Mouse (Mus musculus) midbrain, embryonic 11.5 days (tissue): Measurements from ENCODE around the gene Tlx2. TPM values are rescaled to one million over a fixed set of nuclear protein-coding genes. Genes with fewer than 3 reads are reported as not detected.

Experiments
- ATAC-seq: fragments of 200-750 bp; cut with Nextera tagmentation; 2 replicates; pipeline ENCODE4 v1.8.0; 2017; ENCODE audit warnings: moderate TSS enrichment, moderate library complexity; ENCODE audit not compliant: low FRiP score
- DNase-seq: peaks from one replicate; pipeline ENCODE4 v3.0.0; 2015; ENCODE audit warnings: low spot score; ENCODE audit errors: missing footprints
- H3K27ac ChIP-seq: fragments of 300-500 bp; sonication (generic); 2 replicates; pipeline ENCODE4 v1.5.1; 2014; ENCODE audit warnings: low read depth, low read length
- H3K27me3 ChIP-seq: fragments of 300-500 bp; sonication (generic); 2 replicates; pipeline ENCODE4 v1.6.1; 2014; ENCODE audit warnings: mild to moderate bottlenecking, low read length, moderate library complexity, mixed read lengths; ENCODE audit not compliant: control insufficient read depth, insufficient read depth
- H3K36me3 ChIP-seq: fragments of 300-500 bp; sonication (generic); 2 replicates; pipeline ENCODE4 v1.6.1; 2014; ENCODE audit warnings: mild to moderate bottlenecking, low read length, moderate library complexity, mixed read lengths; ENCODE audit not compliant: control insufficient read depth, insufficient read depth
- H3K4me1 ChIP-seq: fragments of 300-500 bp; sonication (generic); 2 replicates; pipeline ENCODE4 v1.6.1; 2014; ENCODE audit warnings: low read length; ENCODE audit not compliant: control insufficient read depth, insufficient read depth
- H3K4me2 ChIP-seq: fragments of 300-500 bp; sonication (generic); 2 replicates; pipeline ENCODE4 v1.6.1; 2014; ENCODE audit warnings: mild to moderate bottlenecking, moderate library complexity
- H3K4me3 ChIP-seq: fragments of 300-500 bp; sonication (generic); 2 replicates; pipeline ENCODE4 v1.5.1; 2014; ENCODE audit warnings: low read depth, low read length
- H3K9ac ChIP-seq: fragments of 300-500 bp; sonication (generic); 2 replicates; pipeline ENCODE4 v1.6.1; 2014; ENCODE audit warnings: low read length
- H3K9me3 ChIP-seq: fragments of 300-500 bp; sonication (generic); 2 replicates; pipeline ENCODE4 v1.6.1; 2016; ENCODE audit warnings: low read length; ENCODE audit not compliant: control insufficient read depth
- WGBS: fragments of 180-500 bp; shearing (Covaris S2); extraction: QIAGEN DNeasy Blood & Tissue Kit; methylation state at CpG from one replicate; pipeline ENCODE4 v1.1.7; 2014; 5-methylcytosine and 5-hydroxymethylcytosine counted together
- polyA plus RNA-seq: library from polyadenylated mRNA; unstranded; fragments of >200 nt; fragmentation: Nextera tagmentation; extraction: Ambion mirVana; gene quantifications from 2 replicates; pipeline ENCODE4 v1.2.1, GENCODE M21; 2014

The Tlx2 gene
- polyA plus RNA-seq, 1 experiment from 2014 or later, result not detected

- DNase-seq (peak; percentile 98), ATAC-seq (peak; percentile 83)
- H3K9me3 ChIP-seq, result no peaks in the 10 kb centered on the region
- H3K4me1 ChIP-seq, result peaks cover 24% of the 10 kb centered on the region
- H3K4me3 ChIP-seq, result peak within 1 kb of the TSS; percentile 52
- under 1% methylated on average over 51 of the region's 51 CpGs for WGBS
- H3K9ac ChIP-seq, result peak within 1 kb of the TSS; percentile 55
- peak within 1 kb of the TSS; percentile 85 for H3K4me2 ChIP-seq
- H3K27me3 ChIP-seq, result peaks cover 32% of the 10 kb centered on the region
- H3K36me3 ChIP-seq, result no peaks in the 10 kb centered on the region
- H3K27ac ChIP-seq, result peak within 1 kb of the TSS; percentile 20; the same call in 1 of the 2 replicates
These were observed 36.6 kb downstream of the Tlx2 start, which contains the start of the genes Dok1 and Loxl3 for GRCm38 (mm10) chr6:83033249-83034185. Dok1 (minus strand) TSS chr6:83033471. Loxl3 (plus strand) TSS chr6:83034173.

- Histone ChIP-seq H3K36me3 (no peaks in the 10 kb centered on the region), H3K27me3 (peaks cover 32% of the 10 kb centered on the region), H3K9me3 (no peaks in the 10 kb centered on the region), H3K4me1 (peaks cover 20% of the 10 kb centered on the region), H3K4me2 (peak overlapping the region; percentile 85), H3K4me3 (peak overlapping the region; percentile 52), H3K27ac (no peak overlapping the region), H3K9ac (peak overlapping the region; percentile 55)
- ATAC-seq (peak; percentile 53), DNase-seq (peak; percentile 97)
- under 1% methylated on average over 31 of the region's 31 CpGs for WGBS
These were observed 37.3 kb downstream of the Tlx2 start for GRCm38 (mm10) chr6:83032769-83033191.

GRCm38 (mm10) chr6:83031921-83032590, 38.0 kb downstream of the Tlx2 start:
- H3K4me1 ChIP-seq, result peaks cover 20% of the 10 kb centered on the region
- 15% methylated on average over 18 of the region's 18 CpGs for WGBS
- H3K4me3 ChIP-seq, result peak overlapping the region; percentile 52
- peak overlapping the region; percentile 85 for H3K4me2 ChIP-seq
- DNase-seq, result no peak
- H3K9ac ChIP-seq, result peak overlapping the region; percentile 55; the same call in 1 of the 2 replicates
- H3K36me3 ChIP-seq, result no peaks in the 10 kb centered on the region
- H3K27me3 ChIP-seq, result peaks cover 32% of the 10 kb centered on the region
- no peaks in the 10 kb centered on the region for H3K9me3 ChIP-seq
- ATAC-seq, result no peak
- no peak overlapping the region for H3K27ac ChIP-seq

- no peak overlapping the region for H3K4me3 ChIP-seq
- no peak overlapping the region for H3K27ac ChIP-seq
- 59% methylated on average over 7 of the region's 7 CpGs for WGBS
- ATAC-seq (no peak), DNase-seq (no peak)
- no peak overlapping the region for H3K4me2 ChIP-seq
- peaks cover 20% of the 10 kb centered on the region for H3K4me1 ChIP-seq
- H3K9me3 ChIP-seq, result no peaks in the 10 kb centered on the region
- H3K36me3 ChIP-seq, result no peaks in the 10 kb centered on the region
- peaks cover 32% of the 10 kb centered on the region for H3K27me3 ChIP-seq
- no peak overlapping the region for H3K9ac ChIP-seq
These were observed 39.0 kb downstream of the Tlx2 start for GRCm38 (mm10) chr6:83031111-83031510.

- Histone ChIP-seq H3K27me3 (peaks cover 32% of the 10 kb centered on the region), H3K9me3 (no peaks in the 10 kb centered on the region), H3K27ac (no peak overlapping the region), H3K4me1 (peaks cover 17% of the 10 kb centered on the region), H3K4me3 (no peak overlapping the region), H3K36me3 (no peaks in the 10 kb centered on the region), H3K4me2 (no peak overlapping the region), H3K9ac (no peak overlapping the region)
- ATAC-seq (no peak), DNase-seq (no peak)
- WGBS, result 16% methylated on average over 10 of the region's 10 CpGs
These were observed 40.3 kb downstream of the Tlx2 start for GRCm38 (mm10) chr6:83029777-83030176.

DNA sequence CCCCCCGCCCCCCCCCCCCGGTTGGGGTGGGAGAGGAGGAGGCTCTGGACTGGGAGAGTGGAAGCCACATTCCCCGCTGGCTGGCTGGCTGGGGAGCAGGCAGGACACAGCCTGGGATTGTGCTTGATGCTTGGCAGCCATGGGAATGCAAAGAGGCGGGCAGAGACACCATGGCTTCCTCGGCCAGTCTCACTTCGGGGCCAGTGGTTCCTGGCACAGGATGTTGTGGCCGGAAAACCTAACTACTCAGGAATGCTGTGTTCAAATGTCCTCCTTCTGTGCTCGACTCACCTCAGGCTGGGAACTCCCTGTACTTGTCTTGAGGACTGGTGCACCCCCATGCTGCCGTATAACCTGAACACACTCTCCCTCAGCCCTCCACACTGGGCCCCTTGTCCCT, 42.4 kb downstream of the Tlx2 start:
- Histone ChIP-seq H3K27ac (no peak overlapping the region), H3K36me3 (no peaks in the 10 kb centered on the region), H3K9me3 (no peaks in the 10 kb centered on the region), H3K9ac (no peak overlapping the region), H3K4me2 (no peak overlapping the region), H3K4me1 (peaks cover 7% of the 10 kb centered on the region), H3K27me3 (peaks cover 30% of the 10 kb centered on the region), H3K4me3 (no peak overlapping the region)
- no peak for DNase-seq
- 68% methylated on average over 7 of the region's 9 CpGs for WGBS
- ATAC-seq, result no peak

GRCm38 (mm10) chr6:83027293-83027692, 42.8 kb downstream of the Tlx2 start:
- Histone ChIP-seq H3K27ac (no peak overlapping the region), H3K4me1 (peaks cover 3% of the 10 kb centered on the region), H3K4me2 (no peak overlapping the region), H3K27me3 (peaks cover 26% of the 10 kb centered on the region), H3K36me3 (no peaks in the 10 kb centered on the region), H3K4me3 (no peak overlapping the region), H3K9ac (no peak overlapping the region), H3K9me3 (no peaks in the 10 kb centered on the region)
- WGBS, result 61% methylated on average over 8 of the region's 8 CpGs
- DNase-seq (no peak), ATAC-seq (no peak)

GRCm38 (mm10) chr6:83025221-83025620, 44.9 kb downstream of the Tlx2 start:
- ATAC-seq, result no peak
- peaks cover 7% of the 10 kb centered on the region for H3K27me3 ChIP-seq
- no peaks in the 10 kb centered on the region for H3K36me3 ChIP-seq
- H3K9me3 ChIP-seq, result no peaks in the 10 kb centered on the region
- DNase-seq, result no peak
- H3K27ac ChIP-seq, result no peak overlapping the region
- WGBS, result 80% methylated on average over 4 of the region's 4 CpGs
- no peaks in the 10 kb centered on the region for H3K4me1 ChIP-seq
- no peak overlapping the region for H3K9ac ChIP-seq
- H3K4me2 ChIP-seq, result no peak overlapping the region
- no peak overlapping the region for H3K4me3 ChIP-seq

DNA sequence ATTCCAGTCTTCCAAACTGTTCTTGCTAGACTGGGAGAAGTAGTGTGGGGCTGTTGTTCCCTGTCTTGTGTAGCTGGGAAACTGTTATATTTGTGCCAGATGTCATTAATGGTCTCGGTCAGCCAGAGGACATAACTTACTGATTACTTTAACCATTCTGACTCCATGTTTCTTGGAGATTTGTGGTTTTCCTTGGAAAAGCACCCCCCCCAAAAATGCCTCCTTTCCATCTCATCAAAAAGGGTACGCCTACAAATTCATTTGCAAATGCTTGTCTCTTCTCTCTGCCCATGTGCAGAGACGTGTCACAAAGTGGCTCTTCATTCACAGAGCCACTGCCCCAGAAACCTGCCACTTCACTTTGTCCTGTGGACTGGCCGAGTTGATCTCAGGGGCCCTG, 45.7 kb downstream of the Tlx2 start:
- Histone ChIP-seq H3K4me3 (no peak overlapping the region), H3K4me1 (no peaks in the 10 kb centered on the region), H3K9me3 (no peaks in the 10 kb centered on the region), H3K36me3 (no peaks in the 10 kb centered on the region), H3K27me3 (no peaks in the 10 kb centered on the region), H3K9ac (no peak overlapping the region), H3K27ac (no peak overlapping the region), H3K4me2 (no peak overlapping the region)
- WGBS, result 74% methylated on average over 4 of the region's 4 CpGs
- no peak for ATAC-seq
- no peak for DNase-seq
